Mouse (Mus musculus) embryonic facial prominence, embryonic 11.5 days (tissue): ENCODE data around the gene Trpm8. TPM values are rescaled to one million over a fixed set of nuclear protein-coding genes. Genes with fewer than 3 reads are reported as not detected.

Source experiments
- ATAC-seq: fragments of 200-750 bp; cut with Nextera tagmentation; replicated peaks from 2 replicates; pipeline ENCODE4 v1.8.0; 2017; ENCODE audit warnings: low read depth; ENCODE audit not compliant: insufficient number of reproducible peaks, low FRiP score, low TSS enrichment
- DNase-seq: peaks from one replicate; pipeline ENCODE4 v3.0.0-alpha.2; 2015; ENCODE audit warnings: low spot score
- H3K27ac ChIP-seq: fragments of 300-500 bp; sonication (generic); replicated peaks from 2 replicates; pipeline ENCODE4 v1.5.1; 2014; ENCODE audit warnings: mild to moderate bottlenecking, low read depth, low read length, control low read depth
- H3K27me3 ChIP-seq: fragments of 300-500 bp; sonication (generic); 2 replicates; pipeline ENCODE4 v1.6.1; 2014; ENCODE audit warnings: mild to moderate bottlenecking, low read length, moderate library complexity, mixed read lengths; ENCODE audit not compliant: control insufficient read depth, insufficient read depth
- H3K36me3 ChIP-seq: fragments of 300-500 bp; sonication (generic); replicated peaks from 2 replicates; pipeline ENCODE4 v1.6.1; 2014; ENCODE audit warnings: low read depth, mild to moderate bottlenecking, low read length, moderate library complexity, mixed read lengths; ENCODE audit not compliant: control insufficient read depth, insufficient read depth
- H3K4me1 ChIP-seq: fragments of 300-500 bp; sonication (generic); 2 replicates; pipeline ENCODE4 v1.6.1; 2014; ENCODE audit warnings: low read length, mixed read lengths; ENCODE audit not compliant: control insufficient read depth, insufficient read depth
- H3K4me2 ChIP-seq: fragments of 300-500 bp; sonication (generic); 2 replicates; pipeline ENCODE4 v1.6.1; 2014; ENCODE audit warnings: low read depth, mild to moderate bottlenecking, control low read depth, low read length, moderate library complexity
- H3K4me3 ChIP-seq: fragments of 300-500 bp; sonication (generic); 2 replicates; pipeline ENCODE4 v1.5.1; 2014; ENCODE audit warnings: low read depth, low read length, control low read depth
- H3K9ac ChIP-seq: fragments of 300-500 bp; sonication (generic); replicated peaks from 2 replicates; pipeline ENCODE4 v1.6.1; 2014; ENCODE audit warnings: mild to moderate bottlenecking, control low read depth, low read length
- H3K9me3 ChIP-seq: fragments of 300-500 bp; sonication (generic); replicated peaks from 2 replicates; pipeline ENCODE4 v1.6.1; 2016; ENCODE audit warnings: mild to moderate bottlenecking, low read length, inconsistent platforms, mixed read lengths; ENCODE audit not compliant: control insufficient read depth
- WGBS: fragments of 180-500 bp; shearing (Covaris S2); extraction: QIAGEN DNeasy Blood & Tissue Kit; methylation state at CpG from one replicate; pipeline ENCODE4 v1.1.7; 2014; 5-methylcytosine and 5-hydroxymethylcytosine counted together
- polyA plus RNA-seq: library from polyadenylated mRNA; unstranded; fragments of >200 nt; fragmentation: Nextera tagmentation; extraction: Ambion mirVana; gene quantifications from 2 replicates; pipeline ENCODE4 v1.2.1, GENCODE M21; 2014

Gene Trpm8
- polyA plus RNA-seq, 1 experiment from 2014 or later: not detected

DNA sequence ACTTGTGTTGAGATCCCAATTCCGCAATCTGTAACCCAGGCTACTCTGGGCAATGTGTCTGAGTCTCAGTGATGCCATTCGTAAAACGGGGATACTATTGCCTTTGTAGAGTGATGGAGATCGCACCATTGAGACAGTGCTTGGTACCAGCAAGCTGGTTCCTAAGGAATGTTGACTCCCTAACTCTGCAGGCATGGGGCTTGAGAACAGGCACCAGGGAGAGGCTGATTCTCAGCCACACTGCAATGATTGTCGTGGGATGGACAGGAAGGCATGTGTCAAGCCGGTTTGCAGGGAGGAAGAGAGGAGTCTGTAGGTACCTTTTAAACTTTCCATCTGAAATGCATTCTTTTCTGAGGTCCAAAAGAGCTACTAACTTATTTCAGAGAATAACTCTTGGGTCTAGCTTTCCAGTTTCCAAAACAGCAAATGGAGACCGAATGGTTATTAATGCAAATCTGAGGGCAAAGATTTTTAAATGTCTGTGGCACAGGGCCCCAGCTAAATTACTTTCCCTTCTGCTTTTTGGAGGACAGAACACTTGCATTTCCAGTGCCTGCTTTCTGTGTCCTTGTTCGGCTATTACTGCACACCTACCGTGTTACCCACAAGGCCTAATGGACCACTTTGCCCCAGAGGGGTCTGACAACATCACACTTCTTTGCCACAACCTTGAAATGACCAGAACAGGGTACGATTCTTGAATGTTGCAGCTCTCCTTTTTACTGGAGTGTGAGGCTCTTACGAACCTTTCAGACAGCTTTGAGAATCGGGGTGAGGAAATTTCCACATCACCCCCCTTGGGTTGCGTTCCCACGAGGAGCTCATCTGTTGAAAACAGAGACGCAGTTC is 6.1 kb downstream of the Trpm8 start:
- peaks cover 49% of the 10 kb centered on the region for H3K9me3 ChIP-seq
- no peak overlapping the region for H3K9ac ChIP-seq
- WGBS: 80% methylated on average over 15 of the region's 15 CpGs
- ATAC-seq (no peak), DNase-seq (no peak)
- no peaks in the 10 kb centered on the region for H3K36me3 ChIP-seq
- H3K27me3 ChIP-seq: no peaks in the 10 kb centered on the region
- no peak overlapping the region for H3K4me2 ChIP-seq
- no peaks in the 10 kb centered on the region for H3K4me1 ChIP-seq
- H3K27ac ChIP-seq: no peak overlapping the region
- H3K4me3 ChIP-seq: no peak overlapping the region

DNA sequence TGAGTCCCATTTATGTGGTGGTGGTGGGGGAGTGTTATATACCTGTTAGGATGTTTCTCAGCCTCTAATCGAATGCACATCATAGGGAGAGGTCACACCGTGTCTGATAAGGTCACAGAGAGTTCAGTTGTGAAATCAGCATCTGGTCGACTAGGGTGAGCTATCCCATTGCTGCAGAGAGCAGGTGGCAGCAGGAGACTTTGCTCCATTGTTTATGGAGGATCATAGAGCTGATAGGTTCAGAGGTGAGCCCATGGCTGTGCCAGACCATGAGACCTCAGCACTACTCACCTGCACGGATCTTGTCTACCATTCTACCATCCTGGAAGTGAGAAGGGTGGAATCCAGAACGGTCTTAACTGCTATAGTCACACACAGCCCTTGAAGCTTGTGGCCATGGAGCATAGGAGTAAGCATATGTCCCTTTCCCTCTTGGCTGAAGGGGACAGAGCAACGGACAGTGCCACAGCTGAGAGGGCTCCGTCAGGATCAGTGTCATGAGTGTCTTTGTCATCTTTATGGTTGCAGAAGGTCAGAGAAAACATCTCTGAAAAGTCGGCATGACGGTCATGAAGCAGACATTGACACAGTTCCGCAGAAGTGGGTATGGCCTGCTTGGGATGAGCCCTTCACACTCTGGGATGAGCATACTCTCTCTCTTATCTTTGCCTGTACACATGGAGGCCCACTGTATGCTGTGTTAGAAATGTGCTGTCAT is 6.9 kb downstream of the Trpm8 start:
- DNase-seq (no peak), ATAC-seq (peak; percentile 32)
- H3K27me3 ChIP-seq: no peaks in the 10 kb centered on the region
- peaks cover 49% of the 10 kb centered on the region for H3K9me3 ChIP-seq
- H3K4me3 ChIP-seq: no peak overlapping the region
- H3K4me1 ChIP-seq: no peaks in the 10 kb centered on the region
- no peak overlapping the region for H3K4me2 ChIP-seq
- WGBS: 60% methylated on average over 10 of the region's 10 CpGs
- H3K36me3 ChIP-seq: no peaks in the 10 kb centered on the region
- no peak overlapping the region for H3K9ac ChIP-seq
- H3K27ac ChIP-seq: no peak overlapping the region

GRCm38 (mm10) chr1:88284946-88285320 is 7.5 kb downstream of the Trpm8 start:
- no peak overlapping the region for H3K4me3 ChIP-seq
- no peak overlapping the region for H3K4me2 ChIP-seq
- H3K36me3 ChIP-seq: no peaks in the 10 kb centered on the region
- H3K9me3 ChIP-seq: peaks cover 51% of the 10 kb centered on the region
- ATAC-seq: peak; percentile 0; the same call in 1 of the 2 replicates
- no peak for DNase-seq
- 64% methylated on average over 7 of the region's 7 CpGs for WGBS
- H3K27me3 ChIP-seq: no peaks in the 10 kb centered on the region
- H3K9ac ChIP-seq: no peak overlapping the region
- H3K27ac ChIP-seq: no peak overlapping the region
- H3K4me1 ChIP-seq: no peaks in the 10 kb centered on the region

DNA sequence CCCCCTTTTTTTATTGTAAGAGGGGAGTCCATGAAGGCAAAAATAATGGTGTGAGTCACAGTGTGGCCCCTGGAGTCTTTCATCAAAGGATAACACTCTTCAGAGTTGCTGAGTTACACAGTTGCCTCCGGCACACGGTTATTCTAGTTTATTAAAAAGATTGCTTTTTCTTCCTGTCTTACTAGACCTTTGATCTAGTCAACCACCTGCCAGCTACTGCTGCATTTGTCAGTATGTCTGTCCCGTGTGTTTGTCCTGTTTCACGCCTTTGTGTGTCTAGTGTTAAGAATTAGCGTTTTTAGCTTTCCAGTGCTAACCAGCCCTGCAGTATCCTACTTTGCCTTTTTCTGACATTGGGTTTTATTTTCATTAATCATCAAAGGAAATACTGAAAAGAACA is 8.2 kb downstream of the Trpm8 start:
- H3K4me1 ChIP-seq: no peaks in the 10 kb centered on the region
- no peak overlapping the region for H3K9ac ChIP-seq
- DNase-seq (no peak), ATAC-seq (no peak)
- H3K4me3 ChIP-seq: no peak overlapping the region
- H3K9me3 ChIP-seq: peaks cover 54% of the 10 kb centered on the region
- H3K27ac ChIP-seq: no peak overlapping the region
- WGBS: 70% methylated on average over 5 of the region's 5 CpGs
- H3K4me2 ChIP-seq: no peak overlapping the region
- no peaks in the 10 kb centered on the region for H3K27me3 ChIP-seq
- H3K36me3 ChIP-seq: no peaks in the 10 kb centered on the region

GRCm38 (mm10) chr1:88286136-88286845 is 8.8 kb downstream of the Trpm8 start:
- WGBS: 81% methylated on average over 15 of the region's 15 CpGs

DNA sequence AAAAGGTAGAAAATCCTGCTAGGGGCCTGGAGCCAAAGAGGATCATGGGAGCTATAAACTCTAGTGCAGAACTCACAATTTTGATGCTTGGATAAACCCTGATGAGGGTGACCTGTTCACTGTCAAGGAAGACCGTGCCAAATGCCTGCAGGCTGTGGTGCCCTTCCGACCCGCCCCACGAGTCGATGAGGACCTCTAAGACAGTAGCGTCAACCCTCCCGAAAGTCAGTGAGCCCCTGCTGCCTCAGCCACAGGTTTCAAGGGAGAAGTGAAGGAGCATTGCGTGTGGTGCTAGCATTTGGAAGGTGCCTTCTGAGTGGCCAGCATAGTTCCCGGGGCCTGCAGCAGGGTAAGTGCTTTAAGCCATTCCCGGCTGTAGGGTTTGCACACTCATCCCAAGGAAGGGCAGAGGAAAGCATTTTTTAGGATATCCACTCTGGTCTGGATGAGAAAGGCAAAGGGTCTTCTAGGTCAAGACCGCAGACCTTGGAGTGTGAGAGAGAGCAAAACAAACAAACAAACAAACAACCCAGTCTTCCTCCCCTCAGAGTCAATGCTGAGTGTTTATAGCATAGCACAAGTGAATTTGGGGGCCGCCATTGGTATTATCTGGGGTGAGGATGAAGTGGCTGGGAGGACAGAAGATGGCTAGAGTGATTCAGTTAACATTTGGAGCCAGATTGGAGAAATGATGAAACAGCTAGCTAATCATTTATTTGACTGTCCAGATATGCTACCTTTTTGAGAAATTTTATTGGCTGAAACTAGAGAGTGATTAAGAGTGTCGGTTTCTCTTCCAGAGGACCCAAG is 9.6 kb downstream of the Trpm8 start:
- H3K4me3 ChIP-seq: no peak overlapping the region
- H3K4me1 ChIP-seq: no peaks in the 10 kb centered on the region
- H3K4me2 ChIP-seq: no peak overlapping the region
- H3K9me3 ChIP-seq: peaks cover 62% of the 10 kb centered on the region
- no peak overlapping the region for H3K9ac ChIP-seq
- WGBS: 72% methylated on average over 13 of the region's 13 CpGs
- no peak for DNase-seq
- ATAC-seq: no peak
- no peak overlapping the region for H3K27ac ChIP-seq
- H3K36me3 ChIP-seq: no peaks in the 10 kb centered on the region
- no peaks in the 10 kb centered on the region for H3K27me3 ChIP-seq

More at GRCm38 (mm10) chr1:88286136-88286845, 8.8 kb downstream of the Trpm8 start:
- no peak overlapping the region for H3K9ac ChIP-seq
- no peaks in the 10 kb centered on the region for H3K27me3 ChIP-seq
- H3K4me3 ChIP-seq: no peak overlapping the region
- H3K27ac ChIP-seq: no peak overlapping the region
- ATAC-seq: no peak
- no peaks in the 10 kb centered on the region for H3K36me3 ChIP-seq
- peaks cover 55% of the 10 kb centered on the region for H3K9me3 ChIP-seq
- H3K4me2 ChIP-seq: no peak overlapping the region
- H3K4me1 ChIP-seq: no peaks in the 10 kb centered on the region
- DNase-seq: no peak

GRCm38 (mm10) chr1:88287697-88287980 is 10.2 kb downstream of the Trpm8 start:
- Histone ChIP-seq H3K4me2 (no peak overlapping the region), H3K27ac (no peak overlapping the region), H3K36me3 (no peaks in the 10 kb centered on the region), H3K9me3 (peaks cover 64% of the 10 kb centered on the region), H3K4me1 (no peaks in the 10 kb centered on the region), H3K4me3 (no peak overlapping the region), H3K9ac (no peak overlapping the region), H3K27me3 (no peaks in the 10 kb centered on the region)
- no peak for ATAC-seq
- 36% methylated on average over 5 of the region's 5 CpGs for WGBS
- peak; percentile 76 for DNase-seq
